Comparison of ENCODE assay signal across 25 mouse cellular contexts in the genomic region with DNA sequence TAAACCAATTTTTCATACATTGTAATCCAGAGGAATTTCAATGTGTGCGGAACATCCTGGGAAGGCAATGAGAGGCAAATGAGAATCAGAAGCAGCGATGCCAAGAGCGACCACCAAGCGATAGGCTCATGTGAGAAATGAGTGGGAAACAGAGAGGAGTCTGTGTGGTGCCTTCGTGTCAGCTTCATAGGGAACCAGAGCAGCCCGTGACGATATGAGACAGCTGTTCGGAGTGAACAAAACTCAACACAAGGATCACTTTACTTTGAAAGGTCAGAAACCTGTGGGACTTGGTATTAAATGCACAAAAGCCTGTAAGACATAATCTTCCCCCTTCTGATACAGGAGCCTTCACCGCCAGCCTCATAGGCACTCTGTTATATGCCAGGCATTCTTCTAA. TPM values are rescaled to one million over a fixed set of nuclear protein-coding genes. Genes with fewer than 3 reads are reported as not detected.
"Had no signal": no experiment of that assay in that cellular context is flagged by ENCODE, and none has a peak within 500 bp of the region (broad histone marks: within the 10 kb centered on the region; RNA-seq: fewer than 3 reads in every experiment).

No protein-coding gene starts in this region.

- DNase-seq: gastrocnemius, postnatal 14 days; gastrocnemius, postnatal 36 days; heart, adult 11 months; heart, adult 2 months; heart, postnatal 14 days; heart, postnatal 4 days; kidney, adult 2 months; kidney, postnatal 36 days; layer of hippocampus, adult 9-11 months; layer of hippocampus, postnatal 36 days; left cerebral cortex, postnatal 4 days had no signal

- H3K4me1 ChIP-seq: heart, embryonic 13.5 days; heart, embryonic 15.5 days; hindbrain, embryonic 10.5 days; hindbrain, embryonic 12.5 days; hindbrain, embryonic 15.5 days; limb, embryonic 15.5 days; liver, embryonic 12.5 days had no signal

- H3K36me3 ChIP-seq: heart, embryonic 13.5 days; heart, embryonic 15.5 days; hindbrain, embryonic 10.5 days; hindbrain, embryonic 12.5 days; hindbrain, embryonic 15.5 days; kidney, embryonic 15.5 days; limb, embryonic 15.5 days; liver, embryonic 12.5 days had no signal

- H3K9ac ChIP-seq: heart, embryonic 13.5 days; heart, embryonic 15.5 days; hindbrain, embryonic 12.5 days; hindbrain, embryonic 15.5 days; kidney, embryonic 15.5 days; limb, embryonic 15.5 days; liver, embryonic 12.5 days had no signal

- H3K9me3 ChIP-seq: heart, embryonic 13.5 days; heart, embryonic 15.5 days; hindbrain, embryonic 10.5 days; hindbrain, embryonic 12.5 days; hindbrain, embryonic 15.5 days; kidney, embryonic 15.5 days; limb, embryonic 15.5 days; liver, embryonic 12.5 days had no signal

- H3K27ac ChIP-seq: heart, adult 2 months; heart, embryonic 13.5 days; heart, embryonic 15.5 days; hindbrain, embryonic 10.5 days; hindbrain, embryonic 12.5 days; hindbrain, embryonic 15.5 days; hindbrain, postnatal 0 days; kidney, embryonic 15.5 days; kidney, postnatal 0 days; limb, embryonic 15.5 days; liver, embryonic 12.5 days had no signal

- ATAC-seq: hindbrain, postnatal 0 days; intestine, embryonic 16.5 days; liver, embryonic 12.5 days had no signal

- H3K4me2 ChIP-seq: heart, embryonic 11.5 days; heart, embryonic 13.5 days; heart, embryonic 15.5 days; hindbrain, embryonic 12.5 days; hindbrain, embryonic 15.5 days; kidney, embryonic 15.5 days; limb, embryonic 15.5 days; liver, embryonic 12.5 days had no signal

- H3K4me3 ChIP-seq: heart, adult 2 months; heart, embryonic 13.5 days; heart, embryonic 15.5 days; hindbrain, embryonic 10.5 days; hindbrain, embryonic 12.5 days; hindbrain, embryonic 15.5 days; kidney, embryonic 15.5 days; limb, embryonic 15.5 days; liver, embryonic 12.5 days had no signal

- H3K27me3 ChIP-seq: heart, embryonic 13.5 days; heart, embryonic 15.5 days; hindbrain, embryonic 12.5 days; hindbrain, embryonic 15.5 days; kidney, embryonic 15.5 days; limb, embryonic 15.5 days; liver, embryonic 12.5 days had no signal

RNA-seq across cellular contexts. Expression of a gene that starts 31.7 kb away (rescaled TPM):
- total RNA-seq: gastrocnemius, adult 18-20 months; gastrocnemius, postnatal 14 days had no signal
- polyA plus RNA-seq: intestine, embryonic 14.5 days had no signal
